Mouse (Mus musculus) mouse trophoblast stem cell (cell line): ENCODE measurements around the gene Krtap4-16.
"Not testable (repeated sequence)": the region's sequence is repeated elsewhere in the genome, so short reads cannot be mapped to it uniquely, and the experiment has no call there.

Source experiments
- in situ Hi-C, 2 experiments: fragments of 300-500 bp; cut with MseI, MboI; formaldehyde crosslinking; loops; 2 replicates in 1 of 2; 3 replicates in 1 of 2; pipeline ENCODE4 v1.15.1; 2025

Gene Krtap4-16

DNA sequence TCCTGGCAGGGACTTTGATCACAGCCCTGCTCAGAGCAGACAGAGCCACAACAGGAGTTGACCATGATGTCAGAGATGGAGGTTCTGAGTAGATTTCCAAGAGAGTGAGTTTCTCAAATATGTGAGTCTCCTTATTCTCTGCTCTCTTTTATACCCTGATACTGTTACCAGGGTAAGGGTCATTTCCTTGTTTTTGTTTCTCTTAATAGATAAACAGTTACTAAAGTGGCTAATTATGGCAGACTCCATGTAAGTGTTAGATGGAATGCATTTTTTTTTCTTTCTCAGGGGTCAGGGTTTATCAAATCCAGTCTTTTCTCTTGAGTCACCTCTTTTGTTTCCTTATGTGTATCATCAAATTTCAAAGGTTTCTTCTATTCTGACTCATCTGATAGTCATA lies at the start of gene Krtap4-16:
Gene Krtap4-16, minus strand, starts transcription at position 101 of the 400 bp plus-strand sequence.
- in situ Hi-C loops, result loop anchor here in 1 of 2 experiments (10.0 kb wide), 1 partner anchor 77 kb away; the partner anchor contains the start of gene Gm11595

DNA sequence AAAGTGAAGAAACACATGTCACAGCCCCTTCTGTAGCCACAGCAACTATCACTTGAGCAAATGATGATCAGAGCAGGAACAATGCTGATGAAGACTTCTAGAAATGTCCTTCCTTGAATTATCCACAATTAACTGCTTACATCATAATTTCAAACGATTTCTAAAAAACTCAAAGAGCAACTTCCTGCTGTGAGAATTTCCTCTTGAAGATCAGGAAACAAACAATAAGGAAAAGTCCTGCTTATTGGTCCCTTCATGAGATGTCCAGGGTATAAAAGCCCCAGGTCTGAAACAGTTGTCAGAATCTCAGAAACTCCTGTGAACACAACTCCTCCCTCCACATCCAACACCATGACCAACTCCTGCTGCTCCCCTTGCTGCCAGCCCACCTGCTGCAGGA lies 27.5 kb upstream of the Krtap4-16 start, which contains the start of gene Gm11567:
Gene Gm11567, plus strand, starts transcription at position 301 of the 400 bp plus-strand sequence.
- in situ Hi-C loops, result not testable (repeated sequence)

DNA sequence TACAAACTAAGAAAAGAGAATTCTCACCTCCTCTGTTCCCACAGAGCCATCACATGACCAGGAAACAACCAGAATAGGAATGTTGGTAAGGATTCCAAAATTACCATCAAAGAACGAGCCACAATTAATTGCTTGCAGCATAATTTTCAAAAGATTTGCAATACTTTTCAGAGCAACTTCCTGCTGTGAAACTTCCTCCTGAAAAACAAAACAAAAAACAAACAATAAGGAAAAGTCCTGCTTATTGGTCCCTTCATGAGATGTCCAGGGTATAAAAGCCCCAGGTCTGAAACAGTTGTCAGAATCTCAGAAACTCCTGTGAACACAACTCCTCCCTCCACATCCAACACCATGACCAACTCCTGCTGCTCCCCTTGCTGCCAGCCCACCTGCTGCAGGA lies 21.7 kb upstream of the Krtap4-16 start, which contains the start of gene Krtap9-1:
Gene Krtap9-1, plus strand, starts transcription at position 301 of the 400 bp plus-strand sequence.
- in situ Hi-C loops, result not testable (repeated sequence)

DNA sequence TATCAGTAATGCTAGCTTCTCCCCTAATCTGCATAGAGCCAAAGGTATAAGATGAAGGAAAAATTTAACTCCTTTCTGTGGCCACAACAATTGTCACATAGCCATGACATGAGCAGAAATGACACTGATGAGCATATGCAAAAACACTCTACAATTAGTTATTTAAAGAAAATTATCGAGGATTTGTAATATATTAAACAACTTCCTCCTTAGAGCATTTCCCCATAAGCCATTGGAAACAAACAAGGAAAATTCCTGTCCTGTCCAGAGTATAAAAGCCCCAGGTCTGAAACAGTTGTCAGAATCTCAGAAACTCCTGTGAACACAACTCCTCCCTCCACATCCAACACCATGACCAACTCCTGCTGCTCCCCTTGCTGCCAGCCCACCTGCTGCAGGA lies 12.8 kb upstream of the Krtap4-16 start, which contains the start of gene Gm11559:
Gene Gm11559, plus strand, starts transcription at position 301 of the 400 bp plus-strand sequence.
- in situ Hi-C loops, result not testable (repeated sequence)

DNA sequence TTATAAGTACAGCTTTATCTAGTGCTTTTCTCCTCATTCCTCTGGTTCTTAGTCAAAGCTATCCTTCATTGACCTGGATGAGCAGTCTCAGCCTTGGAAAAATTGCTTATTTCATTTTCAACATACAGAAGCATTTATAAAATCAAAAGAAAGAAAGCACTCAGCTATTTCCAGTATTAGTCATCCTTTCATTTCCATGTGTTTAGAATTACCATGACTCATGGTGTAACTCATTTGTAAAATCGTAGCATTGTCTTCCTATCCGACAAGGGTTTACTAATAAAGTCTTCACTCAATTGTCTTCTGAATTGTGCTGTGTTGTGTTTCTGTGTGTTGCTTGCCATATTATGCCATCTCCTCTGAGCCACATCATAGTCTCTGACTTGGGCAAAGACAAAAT lies 7.4 kb upstream of the Krtap4-16 start:
- in situ Hi-C loops, result loop anchor here in 1 of 2 experiments (10.0 kb wide), 1 partner anchor 84 kb away; the partner anchor contains the start of gene Gm11595

DNA sequence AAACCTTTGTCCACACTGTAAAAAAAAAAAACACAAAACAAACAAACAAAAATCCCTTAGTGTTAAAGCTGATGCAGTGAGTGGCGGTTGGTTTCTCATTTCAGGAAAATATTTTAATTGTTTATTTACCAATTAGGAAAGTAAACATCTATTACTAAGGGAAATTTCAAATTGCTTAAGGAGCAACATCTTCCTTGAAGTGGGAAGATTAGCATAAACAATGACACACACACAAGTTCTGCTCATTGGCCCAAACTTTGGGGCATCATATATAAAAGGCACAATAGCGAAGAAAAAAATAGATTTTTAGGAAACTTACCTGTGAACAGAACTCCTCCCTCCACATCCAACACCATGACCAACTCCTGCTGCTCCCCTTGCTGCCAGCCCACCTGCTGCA lies 6.2 kb upstream of the Krtap4-16 start, which contains the start of gene Gm11568:
Gene Gm11568, plus strand, starts transcription at position 301 of the 400 bp plus-strand sequence.
- in situ Hi-C loops, result loop anchor here in 1 of 2 experiments (10.0 kb wide), 1 partner anchor 83 kb away; the partner anchor contains the start of gene Gm11595

DNA sequence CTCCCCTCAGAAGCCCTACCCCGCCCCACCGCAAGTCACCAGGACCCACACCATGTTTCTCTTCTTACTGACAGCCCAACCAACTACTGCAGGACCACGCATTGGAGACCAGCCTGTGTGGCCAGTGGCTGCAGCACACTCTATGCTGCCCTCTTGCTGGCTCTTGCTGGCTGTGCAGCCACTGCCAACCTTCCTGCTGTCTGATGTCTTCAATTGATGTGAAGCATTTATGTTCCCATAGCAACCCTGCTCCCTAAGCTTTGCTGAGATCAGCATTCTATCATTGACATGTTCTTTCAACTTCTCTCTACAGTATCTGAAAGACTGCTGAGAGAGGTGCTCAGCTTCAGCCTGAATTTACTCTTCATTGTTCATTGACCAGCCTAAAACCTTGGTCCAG lies 2.7 kb upstream of the Krtap4-16 start:
- in situ Hi-C loops, result loop anchor here in 1 of 2 experiments (10.0 kb wide), 1 partner anchor 79 kb away; the partner anchor contains the start of gene Gm11595

DNA sequence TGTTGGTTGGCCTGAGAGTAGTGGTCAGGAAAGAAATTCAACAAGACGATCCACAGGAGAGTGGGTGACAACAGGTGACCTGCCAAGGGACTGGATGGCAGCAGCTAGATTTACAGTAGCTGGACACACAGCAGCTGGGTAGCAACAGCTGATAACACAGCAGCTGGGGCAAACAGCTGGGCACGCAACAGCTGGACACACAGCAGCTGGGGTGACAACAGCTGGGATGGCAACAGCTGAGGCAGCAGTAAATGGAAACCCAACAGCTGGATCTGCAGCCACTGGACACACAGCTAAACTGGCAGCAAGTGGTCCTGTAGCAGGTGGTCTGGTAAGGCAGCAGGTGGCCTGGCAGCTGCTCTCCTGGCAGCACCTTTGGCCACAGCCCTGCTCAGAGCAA lies 4.7 kb downstream of the Krtap4-16 start:
- in situ Hi-C loops, result loop anchor here in 1 of 2 experiments (10.0 kb wide), 1 partner anchor 52 kb away; the partner anchor contains the start of genes Gm11569 and Gm11596

DNA sequence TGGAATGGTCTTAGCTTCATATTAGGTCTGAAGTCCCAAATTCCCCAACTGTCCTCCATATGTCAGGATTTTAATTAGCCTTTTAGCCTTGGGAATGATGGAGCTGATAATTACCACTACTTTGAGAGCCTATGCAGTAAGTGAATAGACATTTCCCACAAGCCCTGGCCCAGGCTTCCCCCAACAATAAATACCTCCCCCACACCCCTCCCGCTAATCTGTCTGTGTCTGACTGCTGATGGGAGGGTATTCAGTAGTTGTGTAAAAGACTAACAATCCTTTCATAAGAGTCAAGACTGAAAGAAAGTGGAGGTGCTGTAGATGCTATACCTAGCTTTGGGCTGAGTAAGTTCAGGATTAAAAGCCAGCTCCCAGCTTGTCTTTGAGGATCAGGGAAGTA lies 9.2 kb downstream of the Krtap4-16 start:
- in situ Hi-C loops, result loop anchor here in 1 of 2 experiments (10.0 kb wide), 1 partner anchor 47 kb away; the partner anchor contains the start of genes Gm11569 and Gm11596

DNA sequence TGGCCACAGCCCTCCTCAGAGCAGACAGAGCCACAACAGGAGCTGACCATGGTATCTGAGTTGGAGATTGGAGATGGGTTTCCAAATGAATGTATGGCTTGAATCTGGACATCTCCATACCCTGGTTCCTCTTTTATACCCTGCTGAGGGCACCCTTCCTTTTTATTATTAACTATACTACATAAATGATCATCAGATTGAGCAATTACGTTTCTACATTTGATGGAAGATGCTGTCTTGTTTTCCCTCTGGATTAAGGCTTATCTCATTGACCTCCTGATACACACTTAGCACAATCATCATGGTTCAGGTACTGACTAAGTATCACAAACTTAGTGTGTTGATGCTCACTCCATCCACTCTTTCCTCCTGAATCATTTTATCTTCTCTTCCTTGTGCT lies 13.4 kb downstream of the Krtap4-16 start, which contains the start of gene 2300003K06Rik:
Gene 2300003K06Rik, minus strand, starts transcription at position 101 of the 400 bp plus-strand sequence.
- in situ Hi-C loops, result no loop called here

DNA sequence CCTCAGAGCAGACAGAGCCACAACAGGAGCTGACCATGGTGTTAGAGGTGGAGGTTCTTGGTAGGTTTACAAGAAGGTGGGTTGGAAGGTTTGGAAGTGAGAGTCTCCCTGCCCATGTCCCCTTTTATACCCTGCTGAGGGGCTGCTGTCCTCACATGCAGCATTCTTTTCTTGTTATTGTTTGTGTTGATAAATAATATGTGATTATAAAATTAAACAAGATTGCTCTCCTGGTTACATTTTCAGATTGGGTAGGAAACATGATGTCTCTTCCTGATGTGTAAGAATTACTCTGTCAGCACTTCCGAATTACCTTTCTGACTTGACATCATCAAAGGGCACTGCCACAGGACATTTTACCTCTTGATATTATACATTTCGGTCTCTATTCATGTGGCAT lies 35.8 kb downstream of the Krtap4-16 start, which contains the start of gene Gm11564:
Gene Gm11564, minus strand, starts transcription at position 101 of the 400 bp plus-strand sequence.
- in situ Hi-C loops, result not testable (repeated sequence)

DNA sequence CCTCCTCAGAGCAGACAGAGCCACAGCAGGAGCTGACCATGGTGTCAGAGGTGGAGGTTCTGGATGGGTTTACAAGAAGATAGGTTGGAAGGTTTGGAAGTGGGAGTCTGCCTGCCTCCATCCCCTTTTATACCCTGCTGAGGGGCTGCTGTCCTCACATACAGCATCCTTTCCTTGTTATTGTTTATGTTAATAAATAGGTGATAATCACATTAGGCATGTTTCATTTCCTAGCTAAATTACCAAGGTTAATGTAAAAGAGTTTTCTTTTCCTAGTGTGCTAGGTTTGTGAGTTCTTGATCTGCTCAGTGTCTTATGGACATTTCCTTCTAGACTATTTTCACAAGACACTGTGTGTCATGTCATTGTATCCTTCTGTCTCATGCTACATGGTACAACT lies 41.6 kb downstream of the Krtap4-16 start, which contains the start of gene Krtap4-13:
Gene Krtap4-13, minus strand, starts transcription at position 101 of the 400 bp plus-strand sequence.
- in situ Hi-C loops, result not testable (repeated sequence)

DNA sequence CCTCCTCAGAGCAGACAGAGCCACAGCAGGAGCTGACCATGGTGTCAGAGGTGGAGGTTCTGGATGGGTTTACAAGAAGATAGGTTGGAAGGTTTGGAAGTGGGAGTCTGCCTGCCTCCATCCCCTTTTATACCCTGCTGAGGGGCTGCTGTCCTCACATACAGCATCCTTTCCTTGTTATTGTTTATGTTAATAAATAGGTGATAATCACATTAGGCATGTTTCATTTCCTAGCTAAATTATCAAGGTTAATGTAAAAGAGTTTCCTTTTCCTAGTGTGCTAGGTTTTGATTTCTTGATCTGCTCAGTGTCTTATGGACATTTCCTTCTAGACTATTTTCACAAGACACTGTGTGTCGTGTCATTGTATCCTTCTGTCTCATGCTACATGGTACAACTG lies 47.1 kb downstream of the Krtap4-16 start, which contains the start of gene Gm11554:
Gene Gm11554, minus strand, starts transcription at position 101 of the 400 bp plus-strand sequence.
- in situ Hi-C loops, result not testable (repeated sequence)
